Mouse (Mus musculus) MEL (cell line): ENCODE measurements around the gene Gm21969. TPM values are rescaled to one million over a fixed set of nuclear protein-coding genes. Genes with fewer than 3 reads are reported as not detected.

Source experiments
- DNase-seq: peaks from one replicate; pipeline ENCODE4 v3.0.0; 2011; ENCODE audit warnings: low read depth, low spot score
- H3K27ac ChIP-seq: 2 replicates; pipeline ENCODE4 v1.5.1; 2012; ENCODE audit warnings: low read depth, mild to moderate bottlenecking, control low read depth, low read length, moderate library complexity; ENCODE audit not compliant: control insufficient read depth
- H3K27me3 ChIP-seq, 2 experiments: fragments of 150-350 bp in 1 of 2; sonication (generic) in 1 of 2; 2 replicates each; pipeline ENCODE4 v1.6.1; 2012; ENCODE audit warnings: low read length in 2 of 2, mild to moderate bottlenecking in 2 of 2, improper control_type of control experiment in 1 of 2, moderate library complexity in 1 of 2; ENCODE audit not compliant: insufficient read depth in 2 of 2, control insufficient read depth in 1 of 2
- H3K36me3 ChIP-seq, 2 experiments: 2 replicates each; pipeline ENCODE4 v1.6.1; 2012 to 2014; ENCODE audit warnings: low read length in 2 of 2, improper control_type of control experiment in 1 of 2, inconsistent platforms in 1 of 2, mild to moderate bottlenecking in 1 of 2; ENCODE audit not compliant: insufficient read depth in 2 of 2, control insufficient read depth in 1 of 2
- H3K4me1 ChIP-seq, 2 experiments: fragments of 150-350 bp in 1 of 2; sonication (generic) in 1 of 2; 2 replicates each; pipeline ENCODE4 v1.6.1; 2012; ENCODE audit warnings: low read length in 2 of 2, improper control_type of control experiment in 1 of 2, mild to moderate bottlenecking in 1 of 2; ENCODE audit not compliant: insufficient read depth in 2 of 2, control insufficient read depth in 1 of 2
- H3K4me3 ChIP-seq, 2 experiments: fragments of 150-350 bp in 1 of 2; sonication (generic) in 1 of 2; 2 replicates each; pipeline ENCODE4 v1.5.1; 2012; ENCODE audit warnings: low read depth in 2 of 2, low read length in 2 of 2, mild to moderate bottlenecking in 2 of 2, moderate library complexity in 2 of 2, control low read depth in 1 of 2, improper control_type of control experiment in 1 of 2; ENCODE audit not compliant: control insufficient read depth in 1 of 2, insufficient read depth in 1 of 2
- H3K79me2 ChIP-seq: 2 replicates; pipeline ENCODE4 v1.6.1; 2012; ENCODE audit warnings: mild to moderate bottlenecking, low read length, moderate library complexity; ENCODE audit not compliant: control insufficient read depth, poor library complexity, insufficient read depth
- H3K9ac ChIP-seq: 2 replicates; pipeline ENCODE4 v1.6.1; 2012; ENCODE audit warnings: low read depth, mild to moderate bottlenecking, control low read depth, low read length, moderate library complexity; ENCODE audit not compliant: control insufficient read depth, poor library complexity, severe bottlenecking
- H3K9me3 ChIP-seq: fragments of 150-350 bp; sonication (generic); replicated peaks from 2 replicates; pipeline ENCODE4 v1.6.1; 2012; ENCODE audit warnings: mild to moderate bottlenecking, low read length, improper control_type of control experiment, moderate library complexity; ENCODE audit not compliant: insufficient read depth
- CHD1 ChIP-seq: IDR thresholded peaks from 2 replicates; pipeline ENCODE4 v1.6.1; 2012; ENCODE audit warnings: low read depth, mild to moderate bottlenecking, inconsistent platforms, low read length, improper control_type of control experiment
- CHD2 ChIP-seq: IDR thresholded peaks from 2 replicates; pipeline ENCODE4 v1.6.1; 2011; ENCODE audit warnings: low read length, improper control_type of control experiment
- CTCF ChIP-seq, 3 experiments: IDR thresholded peaks in 2 of 3; conservative IDR thresholded peaks in 1 of 3; 2 replicates each; pipeline ENCODE4 v1.5.1; 2011 to 2012; ENCODE audit warnings: low read length in 3 of 3, low read depth in 2 of 3, mild to moderate bottlenecking in 2 of 3, improper control_type of control experiment in 1 of 3, inconsistent platforms in 1 of 3, mixed read lengths in 1 of 3, moderate library complexity in 1 of 3; ENCODE audit not compliant: control insufficient read depth in 1 of 3, insufficient read depth in 1 of 3, poor library complexity in 1 of 3, severe bottlenecking in 1 of 3
- E2F4 ChIP-seq: IDR thresholded peaks from 2 replicates; pipeline ENCODE4 v1.6.1; 2011; ENCODE audit warnings: low read depth, low read length, improper control_type of control experiment, borderline replicate concordance
- ELF1 ChIP-seq: IDR thresholded peaks from 2 replicates; pipeline ENCODE4 v1.6.1; 2014; ENCODE audit warnings: low read depth, mild to moderate bottlenecking, inconsistent platforms, low read length, improper control_type of control experiment, moderate library complexity
- ETS1 ChIP-seq: IDR thresholded peaks from 2 replicates; pipeline ENCODE4 v1.6.1; 2012; ENCODE audit warnings: low read depth, mild to moderate bottlenecking, inconsistent platforms, low read length, improper control_type of control experiment, moderate library complexity
- GABPA ChIP-seq: IDR thresholded peaks from 2 replicates; pipeline ENCODE4 v1.6.1; 2012; ENCODE audit warnings: low read depth, mild to moderate bottlenecking, inconsistent platforms, low read length, improper control_type of control experiment, moderate library complexity
- GATA1 ChIP-seq: IDR thresholded peaks from 2 replicates; pipeline ENCODE4 v1.6.1; 2011; ENCODE audit warnings: low read depth, low read length, improper control_type of control experiment
- HCFC1 ChIP-seq: IDR thresholded peaks from 2 replicates; pipeline ENCODE4 v1.6.1; 2012; ENCODE audit warnings: low read depth, mild to moderate bottlenecking, inconsistent platforms, low read length, improper control_type of control experiment, moderate library complexity
- KAT2A ChIP-seq: conservative IDR thresholded peaks from 2 replicates; pipeline ENCODE4 v1.6.1; 2012; ENCODE audit warnings: low read depth, low read length, improper control_type of control experiment, inconsistent platforms
- MAZ ChIP-seq: IDR thresholded peaks from 2 replicates; pipeline ENCODE4 v1.6.1; 2012; ENCODE audit warnings: low read depth, mild to moderate bottlenecking, inconsistent platforms, low read length, improper control_type of control experiment
- MEF2A ChIP-seq: IDR thresholded peaks from 2 replicates; pipeline ENCODE4 v1.6.1; 2014; ENCODE audit warnings: low read depth, mild to moderate bottlenecking, inconsistent platforms, low read length, improper control_type of control experiment; ENCODE audit not compliant: poor library complexity, insufficient replicate concordance, severe bottlenecking; ENCODE audit errors: extremely low read depth
- MXI1 ChIP-seq: IDR thresholded peaks from 2 replicates; pipeline ENCODE4 v1.6.1; 2011; ENCODE audit warnings: mild to moderate bottlenecking, low read depth, low read length, improper control_type of control experiment
- MYB ChIP-seq: IDR thresholded peaks from 2 replicates; pipeline ENCODE4 v1.6.1; 2011; ENCODE audit warnings: mild to moderate bottlenecking, low read depth, low read length, improper control_type of control experiment
- NELFE ChIP-seq: IDR thresholded peaks from 2 replicates; pipeline ENCODE4 v1.6.1; 2011; ENCODE audit warnings: low read depth, low read length, improper control_type of control experiment
- POLR2AphosphoS5 ChIP-seq: IDR thresholded peaks from 2 replicates; pipeline ENCODE4 v1.6.1; 2012; ENCODE audit warnings: low read depth, borderline replicate concordance, mild to moderate bottlenecking, inconsistent platforms, low read length, moderate library complexity, mixed read lengths
- RAD21 ChIP-seq: IDR thresholded peaks from 2 replicates; pipeline ENCODE4 v1.6.1; 2011; ENCODE audit warnings: mild to moderate bottlenecking, low read depth, low read length, improper control_type of control experiment
- SMC3 ChIP-seq: IDR thresholded peaks from 2 replicates; pipeline ENCODE4 v1.6.1; 2011; ENCODE audit warnings: low read depth, low read length, improper control_type of control experiment
- TBP ChIP-seq: IDR thresholded peaks from 2 replicates; pipeline ENCODE4 v1.8.0; 2011; ENCODE audit warnings: low read depth, low read length, improper control_type of control experiment
- TCF12 ChIP-seq: IDR thresholded peaks from 2 replicates; pipeline ENCODE4 v1.6.1; 2014; ENCODE audit warnings: low read depth, mild to moderate bottlenecking, inconsistent platforms, low read length, improper control_type of control experiment, moderate library complexity
- ZKSCAN1 ChIP-seq: IDR thresholded peaks from 2 replicates; pipeline ENCODE4 v1.6.1; 2012; ENCODE audit warnings: low read depth, mild to moderate bottlenecking, inconsistent platforms, low read length, improper control_type of control experiment, moderate library complexity
- ZMIZ1 ChIP-seq: IDR thresholded peaks from 2 replicates; pipeline ENCODE4 v1.6.1; 2012; ENCODE audit warnings: low read depth, mild to moderate bottlenecking, inconsistent platforms, low read length, improper control_type of control experiment, moderate library complexity
- ZNF384 ChIP-seq: IDR thresholded peaks from 2 replicates; pipeline ENCODE4 v1.6.1; 2012; ENCODE audit warnings: low read depth, mild to moderate bottlenecking, inconsistent platforms, low read length, improper control_type of control experiment
- polyA plus RNA-seq, 2 experiments: library from polyadenylated mRNA; stranded (reverse) in 1 of 2; unstranded in 1 of 2; fragments of >175 nt in 1 of 2; fragments of >200 nt in 1 of 2; gene quantifications; 2 replicates each; pipeline versions ENCODE4 v1.2.1 to v1.2.4; 2012; ENCODE audit warnings: low replicate concordance in 2 of 2, low read depth in 1 of 2; ENCODE audit not compliant: insufficient read length in 2 of 2, insufficient read depth in 1 of 2, missing spikeins in 1 of 2
- total RNA-seq: library from RNA; depleted of rRNA; stranded (reverse); fragments of 300-350 nt; gene quantifications from 2 replicates; pipeline ENCODE4 v1.2.3, GENCODE M21; 2012

Gm21969 gene
- total and polyA plus RNA-seq, 3 experiments = 0.03 TPM; not detected in 2

GRCm38 (mm10) chr4:139593383-139593782, 9.6 kb upstream of the Gm21969 start:
- Histone ChIP-seq H3K27me3 (no peaks in the 10 kb centered on the region), H3K9me3 (no peaks in the 10 kb centered on the region), H3K36me3 (no peaks in the 10 kb centered on the region), H3K9ac (no peak overlapping the region), H3K27ac (no peak overlapping the region), H3K79me2 (no peaks in the 10 kb centered on the region), H3K4me1 (no peaks in the 10 kb centered on the region), H3K4me3 (no peak overlapping the region)
- TF ChIP-seq E2F4 = no peak
- DNase-seq = no peak

GRCm38 (mm10) chr4:139594062-139594461, 8.9 kb upstream of the Gm21969 start:
- H3K4me3 ChIP-seq = no peak overlapping the region
- H3K27me3 ChIP-seq = no peaks in the 10 kb centered on the region
- TF ChIP-seq ZNF384 (no peak), ETS1 (no peak), POLR2AphosphoS5 (no peak), CTCF (IDR thresholded peaks at IDR 0.05 in 2 of 3, conservative IDR thresholded peaks at IDR 0.05 in 1 of 3; ENCODE audit: control insufficient read depth in 1 of 3, insufficient read depth in 1 of 3, low read depth in 2 of 3, low read length in 3 of 3, poor library complexity in 1 of 3, severe bottlenecking in 1 of 3) (no peak), CHD1 (no peak), HCFC1 (no peak), MEF2A (no peak)
- TF ChIP-seq, all 39 proteins: peak for 0
- Histone ChIP-seq H3K9ac (no peak overlapping the region), H3K4me1 (no peaks in the 10 kb centered on the region), H3K79me2 (no peaks in the 10 kb centered on the region), H3K27ac (no peak overlapping the region), H3K9me3 (no peaks in the 10 kb centered on the region), H3K36me3 (no peaks in the 10 kb centered on the region)
- no peak for DNase-seq

GRCm38 (mm10) chr4:139596715-139597114, 6.3 kb upstream of the Gm21969 start:
- H3K27ac ChIP-seq = no peak overlapping the region
- no peaks in the 10 kb centered on the region for H3K9me3 ChIP-seq
- TF ChIP-seq CTCF (IDR thresholded peaks at IDR 0.05 in 2 of 3, conservative IDR thresholded peaks at IDR 0.05 in 1 of 3; ENCODE audit: control insufficient read depth in 1 of 3, insufficient read depth in 1 of 3, low read depth in 2 of 3, low read length in 3 of 3, poor library complexity in 1 of 3, severe bottlenecking in 1 of 3) (no peak), SMC3 (no peak), ZNF384 (no peak), ETS1 (no peak), GABPA (no peak), ZKSCAN1 (no peak), TBP (no peak), ZMIZ1 (no peak), GATA1 (no peak), MAZ (no peak), NELFE (no peak), CHD2 (no peak), KAT2A (no peak), ELF1 (no peak), MYB (no peak), TCF12 (no peak), POLR2AphosphoS5 (no peak), MXI1 (no peak), RAD21 (no peak)
- no peaks in the 10 kb centered on the region for H3K79me2 ChIP-seq
- no peak for DNase-seq
- no peak overlapping the region for H3K4me3 ChIP-seq
- H3K4me1 ChIP-seq = no peaks in the 10 kb centered on the region
- H3K27me3 ChIP-seq = no peaks in the 10 kb centered on the region
- H3K36me3 ChIP-seq = no peaks in the 10 kb centered on the region
- H3K9ac ChIP-seq = no peak overlapping the region
